Mouse (Mus musculus): ENCODE results near the gene Tmem92. TPM values are rescaled to one million over a fixed set of nuclear protein-coding genes. Genes with fewer than 3 reads are reported as not detected.
"Not testable (repeated sequence)": the region's sequence is repeated elsewhere in the genome, so short reads cannot be mapped to it uniquely, and the experiment has no call there.

Gene Tmem92
- polyA plus RNA-seq (2015; fragmentation: Nextera tagmentation; extraction: Ambion mirVana), result not detected in 2 replicates

- no peaks in the 10 kb centered on the region for H3K27me3 ChIP-seq (replicated peaks)
- no peaks in the 10 kb centered on the region for H3K4me1 ChIP-seq
- no peak within 1 kb of the TSS for H3K27ac ChIP-seq
- no peak for ATAC-seq (ENCODE audit: insufficient read depth, low FRiP score, low read depth)
- H3K4me2 ChIP-seq, result no peak within 1 kb of the TSS
- H3K36me3 ChIP-seq, result no peaks in the 10 kb centered on the region
- no peaks in the 10 kb centered on the region for H3K9me3 ChIP-seq
- no peak within 1 kb of the TSS for H3K4me3 ChIP-seq (replicated peaks)
- H3K9ac ChIP-seq, result no peak within 1 kb of the TSS
Observed at GRCm38 (mm10) chr11:94782603-94783002, at the start of gene Tmem92. TSS of gene Tmem92 (minus strand) at chr11:94782703.

DNA sequence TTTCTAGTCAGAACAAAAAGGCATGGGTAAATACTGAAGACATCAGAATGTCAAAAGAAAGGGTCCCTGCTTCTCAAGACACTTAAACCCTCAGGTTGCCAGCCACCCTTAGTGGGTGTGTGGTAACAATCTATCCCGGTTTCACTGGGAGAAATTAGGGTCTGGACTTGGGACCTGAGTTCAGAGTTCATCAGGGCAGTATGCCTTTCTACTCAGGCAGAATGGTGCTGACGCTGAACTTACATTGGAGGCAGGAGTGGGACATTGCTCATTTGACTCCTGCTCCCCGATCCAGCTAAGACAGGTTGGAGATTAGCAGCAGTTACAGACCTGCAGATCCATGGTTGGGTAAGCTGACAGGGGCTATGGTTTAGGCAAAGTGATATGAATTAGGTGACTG lies 46.5 kb upstream of the Tmem92 start:
- WGBS, result 53% methylated on average over 3 of the region's 3 CpGs
- Histone ChIP-seq H3K27ac (no peak overlapping the region), H3K4me2 (no peak overlapping the region), H3K36me3 (no peaks in the 10 kb centered on the region), H3K9ac (no peak overlapping the region), H3K4me1 (no peaks in the 10 kb centered on the region), H3K9me3 (no peaks in the 10 kb centered on the region), H3K4me3 (replicated peaks) (no peak overlapping the region), H3K27me3 (replicated peaks) (no peaks in the 10 kb centered on the region)
- ATAC-seq (ENCODE audit: insufficient read depth, low FRiP score, low read depth), result no peak

- not testable (repeated sequence) for H3K4me2 ChIP-seq; H3K9ac ChIP-seq; H3K4me3 ChIP-seq (replicated peaks); H3K36me3 ChIP-seq; ATAC-seq (ENCODE audit: insufficient read depth, low FRiP score, low read depth); H3K27me3 ChIP-seq (replicated peaks); H3K9me3 ChIP-seq; H3K27ac ChIP-seq; H3K4me1 ChIP-seq
Observed at GRCm38 (mm10) chr11:94819427-94819826, 36.9 kb upstream of the Tmem92 start.

DNA sequence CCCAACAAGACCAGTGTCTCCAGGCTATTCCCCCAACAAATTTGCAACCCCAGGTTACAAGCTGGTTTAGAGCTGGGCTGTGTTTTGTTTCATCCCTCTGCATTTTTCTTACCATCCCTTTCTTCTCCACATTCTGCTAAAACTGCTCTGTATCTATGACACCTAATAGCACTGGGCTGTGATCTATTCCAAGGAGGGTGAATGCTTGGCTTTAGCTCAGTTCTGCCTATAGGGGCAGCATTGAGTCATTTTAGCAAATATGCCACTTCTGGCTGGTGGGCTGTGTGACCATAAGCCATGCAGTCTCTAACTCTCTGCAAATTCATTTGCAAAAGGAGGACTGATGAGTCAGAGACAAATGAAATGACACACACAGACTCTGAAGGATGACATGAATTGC lies 36.4 kb upstream of the Tmem92 start:
- H3K9ac ChIP-seq; H3K36me3 ChIP-seq; H3K4me2 ChIP-seq; H3K4me1 ChIP-seq; ATAC-seq (ENCODE audit: insufficient read depth, low FRiP score, low read depth); H3K27me3 ChIP-seq (replicated peaks); H3K27ac ChIP-seq; H3K4me3 ChIP-seq (replicated peaks); H3K9me3 ChIP-seq: not testable (repeated sequence)

DNA sequence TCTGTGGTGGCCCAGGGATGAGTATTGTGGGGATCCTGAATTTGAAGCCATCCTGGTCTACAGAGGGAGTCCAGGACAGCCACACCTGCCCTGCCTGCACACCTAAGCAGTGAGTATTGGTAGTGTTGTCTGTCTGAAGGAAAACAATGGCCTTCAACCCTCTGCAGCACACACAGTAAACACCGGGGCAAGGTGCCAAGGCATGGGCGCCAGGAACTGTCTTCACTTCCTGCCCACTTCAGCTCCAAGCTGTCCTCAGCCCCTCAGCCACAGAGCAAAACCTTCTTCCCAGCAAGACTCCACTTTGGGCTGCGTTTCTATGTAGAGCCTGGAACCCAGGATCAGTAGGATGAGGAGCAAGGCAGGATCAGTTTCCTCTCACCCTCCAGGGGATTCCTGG lies 29.0 kb upstream of the Tmem92 start:
- not testable (repeated sequence) for H3K9me3 ChIP-seq; H3K4me2 ChIP-seq; ATAC-seq (ENCODE audit: insufficient read depth, low FRiP score, low read depth); H3K9ac ChIP-seq; H3K27me3 ChIP-seq (replicated peaks); H3K27ac ChIP-seq; H3K4me1 ChIP-seq; H3K36me3 ChIP-seq; H3K4me3 ChIP-seq (replicated peaks)
- 65% methylated on average over 3 of the region's 3 CpGs for WGBS

DNA sequence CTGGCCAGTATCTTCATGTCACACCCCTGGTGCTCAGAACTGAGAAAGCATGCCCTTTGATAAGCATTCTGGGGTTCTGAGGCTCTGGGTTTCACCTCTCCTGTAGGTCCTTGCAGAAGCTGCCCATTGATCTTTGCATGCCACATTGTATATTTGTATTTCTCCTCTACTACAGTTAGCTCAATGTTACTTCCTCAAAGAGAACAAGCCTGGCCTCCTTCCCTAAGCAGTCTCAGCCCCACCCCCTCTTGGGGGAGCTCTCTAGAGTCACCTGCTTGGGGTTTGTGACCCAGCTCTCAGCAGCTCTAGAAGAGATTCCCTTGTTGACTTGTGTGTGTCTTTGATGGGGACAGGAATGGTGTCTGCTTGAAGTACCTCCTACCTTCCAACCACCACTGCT lies 9.2 kb upstream of the Tmem92 start:
- no peaks in the 10 kb centered on the region for H3K4me1 ChIP-seq
- H3K4me3 ChIP-seq (replicated peaks), result no peak overlapping the region
- H3K27me3 ChIP-seq (replicated peaks), result no peaks in the 10 kb centered on the region
- H3K9ac ChIP-seq, result no peak overlapping the region
- no peaks in the 10 kb centered on the region for H3K9me3 ChIP-seq
- ATAC-seq (ENCODE audit: insufficient read depth, low FRiP score, low read depth), result no peak
- no peaks in the 10 kb centered on the region for H3K36me3 ChIP-seq
- H3K27ac ChIP-seq, result no peak overlapping the region
- no peak overlapping the region for H3K4me2 ChIP-seq

GRCm38 (mm10) chr11:94785247-94785646 lies 2.7 kb upstream of the Tmem92 start:
- peak; percentile 60; the same call in 1 of the 2 replicates for ATAC-seq (ENCODE audit: insufficient read depth, low FRiP score, low read depth)
- Histone ChIP-seq H3K9me3 (no peaks in the 10 kb centered on the region), H3K4me3 (replicated peaks) (no peak overlapping the region), H3K4me2 (no peak overlapping the region), H3K4me1 (no peaks in the 10 kb centered on the region), H3K9ac (no peak overlapping the region), H3K36me3 (no peaks in the 10 kb centered on the region), H3K27ac (no peak overlapping the region), H3K27me3 (replicated peaks) (no peaks in the 10 kb centered on the region)
- WGBS, result 7% methylated on average over 2 of the region's 2 CpGs

DNA sequence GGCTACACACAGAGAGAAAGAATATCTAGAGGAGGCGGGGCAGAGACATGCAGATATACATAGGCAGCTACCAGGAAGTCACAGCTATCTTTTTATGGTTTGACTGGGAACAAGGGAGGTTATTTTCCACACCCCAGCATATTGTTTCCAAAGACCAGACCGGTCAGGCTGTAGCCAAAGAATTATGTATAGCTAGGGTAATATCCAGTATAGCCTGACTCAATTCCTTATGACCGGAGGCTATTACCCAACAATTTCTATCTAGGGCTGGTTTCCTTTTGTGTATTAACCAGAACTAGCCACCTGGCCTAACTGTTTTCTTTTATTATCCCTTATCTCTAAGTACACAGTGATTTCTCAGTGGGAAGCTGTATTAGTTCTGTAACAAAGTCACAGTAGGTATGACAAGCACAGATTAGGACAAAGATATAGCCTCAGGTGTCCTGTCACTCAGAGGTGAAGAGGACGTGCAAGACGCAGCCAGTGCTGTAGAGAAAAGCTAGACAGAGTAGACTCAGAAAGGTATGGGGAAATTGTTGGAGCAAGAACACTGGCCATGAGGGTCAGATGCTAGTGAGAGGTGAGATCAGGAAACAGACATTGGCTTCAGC lies 7.5 kb downstream of the Tmem92 start:
- Histone ChIP-seq H3K27me3 (replicated peaks) (no peaks in the 10 kb centered on the region), H3K27ac (peak overlapping the region; percentile 52), H3K9me3 (no peaks in the 10 kb centered on the region), H3K9ac (no peak overlapping the region), H3K4me3 (replicated peaks) (no peak overlapping the region), H3K4me1 (no peaks in the 10 kb centered on the region), H3K36me3 (no peaks in the 10 kb centered on the region), H3K4me2 (no peak overlapping the region)
- 80% methylated on average over 5 of the region's 5 CpGs for WGBS
- ATAC-seq (ENCODE audit: insufficient read depth, low FRiP score, low read depth), result peak; percentile 18; the same call in 1 of the 2 replicates

GRCm38 (mm10) chr11:94773851-94774250 lies 8.7 kb downstream of the Tmem92 start:
- no peaks in the 10 kb centered on the region for H3K27me3 ChIP-seq (replicated peaks)
- H3K27ac ChIP-seq, result no peak overlapping the region
- no peak overlapping the region for H3K9ac ChIP-seq
- ATAC-seq (ENCODE audit: insufficient read depth, low FRiP score, low read depth), result 0 out of 2 replicates have a peak, but pooled peaks have one; percentile 15
- WGBS, result 65% methylated on average over 1 of the region's 1 CpGs
- H3K9me3 ChIP-seq, result no peaks in the 10 kb centered on the region
- H3K36me3 ChIP-seq, result no peaks in the 10 kb centered on the region
- no peak overlapping the region for H3K4me2 ChIP-seq
- H3K4me1 ChIP-seq, result no peaks in the 10 kb centered on the region
- H3K4me3 ChIP-seq (replicated peaks), result no peak overlapping the region

GRCm38 (mm10) chr11:94772363-94773055 lies 10.0 kb downstream of the Tmem92 start:
- 53% methylated on average over 3 of the region's 3 CpGs for WGBS
- Histone ChIP-seq H3K4me3 (replicated peaks) (no peak overlapping the region), H3K4me2 (no peak overlapping the region), H3K9ac (no peak overlapping the region), H3K27me3 (replicated peaks) (no peaks in the 10 kb centered on the region), H3K9me3 (no peaks in the 10 kb centered on the region), H3K27ac (peak overlapping the region; percentile 23), H3K4me1 (no peaks in the 10 kb centered on the region), H3K36me3 (no peaks in the 10 kb centered on the region)
- no peak; the same call in 1 of the 2 replicates for ATAC-seq (ENCODE audit: insufficient read depth, low FRiP score, low read depth)

DNA sequence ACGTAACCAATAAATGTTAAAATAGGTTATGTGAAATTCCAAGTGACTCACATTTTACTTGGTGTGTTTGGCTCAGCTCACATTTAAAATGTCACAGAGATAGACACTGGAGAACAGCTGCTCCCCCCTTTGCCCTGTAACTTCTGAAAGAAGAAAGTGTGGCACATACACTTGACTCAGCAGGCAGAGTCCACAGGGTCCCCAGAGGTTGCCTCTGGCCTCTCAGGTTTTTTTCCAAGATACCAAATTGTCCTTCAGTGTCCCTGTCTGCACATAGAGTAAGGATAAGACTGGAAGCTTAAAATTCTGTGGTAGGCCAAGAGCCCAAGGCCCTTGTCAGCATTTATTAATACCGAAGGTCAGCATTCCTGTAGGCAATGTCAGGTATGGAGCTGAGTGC lies 15.3 kb downstream of the Tmem92 start:
- Histone ChIP-seq H3K9me3 (no peaks in the 10 kb centered on the region), H3K4me1 (no peaks in the 10 kb centered on the region), H3K27me3 (replicated peaks) (no peaks in the 10 kb centered on the region), H3K9ac (no peak overlapping the region), H3K36me3 (no peaks in the 10 kb centered on the region), H3K4me3 (replicated peaks) (no peak overlapping the region), H3K27ac (no peak overlapping the region), H3K4me2 (no peak overlapping the region)
- WGBS, result 89% methylated on average over 2 of the region's 2 CpGs
- ATAC-seq (ENCODE audit: insufficient read depth, low FRiP score, low read depth), result no peak

- no peaks in the 10 kb centered on the region for H3K36me3 ChIP-seq
- no peaks in the 10 kb centered on the region for H3K9me3 ChIP-seq
- no peak overlapping the region for H3K9ac ChIP-seq
- ATAC-seq (ENCODE audit: insufficient read depth, low FRiP score, low read depth), result no peak
- H3K27ac ChIP-seq, result no peak overlapping the region
- H3K4me2 ChIP-seq, result no peak overlapping the region
- H3K27me3 ChIP-seq (replicated peaks), result no peaks in the 10 kb centered on the region
- H3K4me1 ChIP-seq, result no peaks in the 10 kb centered on the region
- 43% methylated on average over 6 of the region's 6 CpGs for WGBS
- H3K4me3 ChIP-seq (replicated peaks), result no peak overlapping the region
Observed at GRCm38 (mm10) chr11:94762775-94763174, 19.7 kb downstream of the Tmem92 start.

DNA sequence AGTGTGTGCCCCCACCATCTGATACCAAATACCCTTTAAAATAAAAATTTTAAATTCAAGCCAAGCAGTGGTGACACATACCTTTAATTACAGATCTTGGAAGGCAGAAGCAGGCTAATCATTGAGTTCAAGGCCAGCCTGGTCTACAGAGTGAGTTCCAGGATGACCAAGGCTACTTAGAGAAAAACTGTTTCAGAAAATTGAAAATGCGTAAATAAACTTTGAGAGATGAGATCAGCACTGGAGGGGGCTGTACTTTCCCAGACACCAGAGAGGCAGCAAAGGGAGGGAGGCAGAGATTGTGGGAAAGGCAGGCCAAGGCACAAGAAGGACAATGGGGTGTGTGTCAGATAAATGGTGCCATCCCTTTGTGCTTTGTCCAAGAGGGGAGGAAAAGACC lies 20.2 kb downstream of the Tmem92 start:
- no peaks in the 10 kb centered on the region for H3K36me3 ChIP-seq
- H3K27me3 ChIP-seq (replicated peaks), result no peaks in the 10 kb centered on the region
- H3K4me2 ChIP-seq, result no peak overlapping the region
- WGBS, result 83% methylated on average over 1 of the region's 1 CpGs
- H3K27ac ChIP-seq, result no peak overlapping the region
- H3K9me3 ChIP-seq, result no peaks in the 10 kb centered on the region
- H3K4me3 ChIP-seq (replicated peaks), result no peak overlapping the region
- ATAC-seq (ENCODE audit: insufficient read depth, low FRiP score, low read depth), result no peak
- H3K4me1 ChIP-seq, result no peaks in the 10 kb centered on the region
- H3K9ac ChIP-seq, result no peak overlapping the region

Data from stomach, embryonic 15.5 days (tissue).